Mouse (Mus musculus) cerebellum, adult 2 months (tissue): ENCODE results near the gene Orai1.

Source experiments
- CTCF ChIP-seq: fragments of 200-500 bp; IDR thresholded peaks from 2 replicates; pipeline ENCODE4 v1.5.1; 2011; ENCODE audit warnings: low read depth, mild to moderate bottlenecking, control low read depth, low read length, moderate library complexity, borderline replicate concordance; ENCODE audit not compliant: insufficient read depth
- POLR2A ChIP-seq: fragments of 200-500 bp; IDR thresholded peaks from 2 replicates; pipeline ENCODE4 v1.6.1; 2011; ENCODE audit warnings: low read length, control low read depth, borderline replicate concordance; ENCODE audit not compliant: insufficient read depth

DNA sequence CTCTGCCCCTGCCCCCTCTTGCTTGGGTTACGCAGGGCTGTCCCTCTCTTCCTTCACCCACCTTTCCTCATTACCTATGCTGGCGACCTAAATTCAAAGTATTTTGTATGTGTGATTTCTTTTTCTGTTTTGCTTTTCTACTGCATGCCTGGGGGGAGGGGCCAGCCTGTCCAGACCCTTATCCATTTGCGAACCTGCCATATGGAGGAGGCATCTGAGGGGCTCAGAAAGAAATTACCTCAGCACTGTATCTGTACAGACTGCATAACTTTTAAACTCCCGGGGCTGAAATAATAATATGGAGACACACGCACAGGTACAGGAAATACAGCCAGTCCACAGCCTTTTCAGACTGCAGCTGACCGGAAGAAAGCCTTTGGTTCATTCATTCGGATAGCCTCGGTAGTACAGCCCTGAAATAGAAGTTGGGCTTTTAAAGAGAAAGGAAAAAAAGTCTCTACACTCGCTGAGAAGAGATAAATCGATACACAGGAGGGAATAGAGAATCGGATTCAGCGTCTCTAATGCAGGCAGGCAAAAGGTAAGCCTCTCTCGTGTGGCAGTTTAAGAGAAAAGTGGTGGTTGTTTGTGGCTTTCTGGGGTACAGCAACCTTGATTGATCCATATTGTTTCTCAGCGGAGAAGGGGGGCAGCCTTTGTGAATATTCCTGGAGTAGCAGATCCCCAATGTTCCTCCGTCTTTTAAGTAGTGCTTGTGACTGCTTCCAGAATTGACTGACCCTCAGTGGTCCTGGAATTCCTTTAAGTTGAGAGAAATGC lies 25.1 kb upstream of the Orai1 start, which contains the start of gene Kdm2b:
- TF ChIP-seq POLR2A (no peak), CTCF (no peak)
